Mouse (Mus musculus): ENCODE measurements around the gene Clpsl2.

GRCm38 (mm10) chr17:28522623-28523354, 26.4 kb upstream of the Clpsl2 start:
- TF ChIP-seq CTCF (IDR thresholded peaks at IDR 0.05; ENCODE audit: low read depth): no peak
- TF ChIP-seq EP300 (IDR thresholded peaks at IDR 0.05; ENCODE audit: low read depth): peak; percentile 98

Data from heart, postnatal 0 days (tissue).